Mouse (Mus musculus) liver, adult 2 months (tissue): ENCODE data around the gene Fbxl14.

ENCODE experiments used
- CTCF ChIP-seq: fragments of 200-500 bp; IDR thresholded peaks from 2 replicates; pipeline ENCODE4 v1.5.1; 2011; ENCODE audit warnings: low read depth, low read length, control low read depth
- POLR2A ChIP-seq: fragments of 200-500 bp; IDR thresholded peaks from 2 replicates; pipeline ENCODE4 v1.6.1; 2011; ENCODE audit warnings: low read length, control low read depth; ENCODE audit not compliant: insufficient read depth; ENCODE audit errors: extremely low read depth

- TF ChIP-seq CTCF, result no peak
- TF ChIP-seq POLR2A, result no peak
These were observed 1.4 kb downstream of the Fbxl14 start for GRCm38 (mm10) chr6:119480706-119481331.
